Mouse (Mus musculus): Measurements from ENCODE around the gene Armc9.

- TF ChIP-seq CTCF (IDR thresholded peaks at IDR 0.05; ENCODE audit: insufficient read depth, low read length) (no peak), POLR2A (IDR thresholded peaks at IDR 0.05; ENCODE audit: borderline replicate concordance, extremely low read depth, low read depth, low read length) (no peak)
These were observed 98.8 kb downstream of the Armc9 start for GRCm38 (mm10) chr1:86253410-86253809.

All from lung, adult 2 months (tissue).